Mouse (Mus musculus) megakaryocyte progenitor cell, adult 5-6 weeks (primary cell): ENCODE results near the gene Gm16867. TPM values are rescaled to one million over a fixed set of nuclear protein-coding genes. Genes with fewer than 3 reads are reported as not detected.
"Not testable (repeated sequence)": the region's sequence is repeated elsewhere in the genome, so short reads cannot be mapped to it uniquely, and the experiment has no call there.

Experiments
- ATAC-seq: replicated peaks from 2 replicates; pipeline ENCODE4 v1.8.0; 2016; ENCODE audit warnings: mild to moderate bottlenecking, moderate TSS enrichment, inconsistent platforms; ENCODE audit not compliant: poor library complexity
- total RNA-seq, 2 experiments: library from RNA; stranded (forward) in 1 of 2; stranded (reverse) in 1 of 2; fragments of 157-497, 149-512 nt in 1 of 2; fragments of 200-1000 nt in 1 of 2; gene quantifications; 2 replicates each; pipeline versions ENCODE4 v1.2.3 to v1.2.4; 2015 to 2017

The Gm16867 gene
- 5.6 and 7.4 TPM in 2 replicates for total RNA-seq (2015)
- total RNA-seq (2017) = 8.0 and 11.4 TPM in 2 replicates

DNA sequence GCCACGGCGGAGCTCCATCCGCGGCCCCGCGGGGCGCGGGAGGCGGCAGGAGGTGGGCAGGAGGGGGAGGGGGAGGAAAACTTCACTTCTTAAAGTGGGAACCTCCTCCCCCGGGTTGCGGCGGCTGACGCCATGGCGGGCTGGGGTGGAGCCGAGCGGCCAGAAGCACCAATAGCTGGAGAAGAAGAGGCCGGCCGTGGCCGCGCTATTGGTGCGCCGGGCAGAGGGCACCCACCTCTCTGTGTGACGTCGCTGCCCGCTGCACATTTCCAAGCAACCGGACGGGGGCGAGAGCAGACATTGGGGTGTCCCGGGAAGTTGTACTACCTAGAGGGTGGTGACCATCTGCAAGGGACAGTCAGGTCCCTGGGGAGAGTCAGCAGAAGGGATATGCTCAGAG, at the start of gene Gm16867:
Gene Gm16867, minus strand, starts transcription at position 189 of the 400 bp plus-strand sequence.
- peak; percentile 81 for ATAC-seq

DNA sequence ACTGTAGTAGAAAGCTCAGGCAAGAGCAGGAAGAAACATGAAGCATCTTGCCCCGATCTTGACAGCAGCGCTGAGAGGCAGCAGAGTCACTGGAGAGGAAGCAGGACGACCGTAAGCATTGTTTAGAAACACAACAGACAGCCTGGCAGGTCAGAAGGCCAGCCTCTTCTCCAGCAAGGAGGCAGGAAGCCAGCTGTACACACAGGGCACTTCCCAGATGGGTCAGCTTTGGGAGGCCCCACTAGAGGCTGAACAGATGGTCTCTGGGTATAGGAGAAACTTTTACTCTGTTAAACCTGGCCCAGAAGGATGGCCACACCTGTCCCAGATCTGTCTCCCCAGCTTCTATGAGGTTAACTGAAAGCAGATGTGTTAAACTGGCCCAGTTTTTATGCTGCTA, 44.1 kb upstream of the Gm16867 start:
- 0 out of 2 replicates have a peak, but pooled peaks have one; percentile 14 for ATAC-seq

DNA sequence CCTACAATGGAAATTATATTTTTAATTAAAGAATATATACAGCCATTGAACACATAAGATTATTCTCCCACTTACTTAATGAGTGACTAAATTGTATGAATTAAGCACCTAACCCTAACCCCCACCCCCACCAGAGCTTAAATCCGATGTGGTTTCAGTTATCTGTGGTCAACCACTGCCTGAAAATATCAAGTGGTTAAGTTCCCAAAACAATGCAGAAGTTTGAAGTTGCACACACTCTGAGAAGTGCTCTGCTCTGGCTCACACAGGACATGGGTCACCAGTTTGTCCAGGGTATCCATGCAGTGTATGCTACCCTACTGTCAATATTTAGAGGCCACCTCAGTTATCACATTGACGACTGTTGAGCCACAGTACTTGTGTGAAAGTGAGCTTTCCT, 41.9 kb upstream of the Gm16867 start:
- peak; percentile 36 for ATAC-seq

DNA sequence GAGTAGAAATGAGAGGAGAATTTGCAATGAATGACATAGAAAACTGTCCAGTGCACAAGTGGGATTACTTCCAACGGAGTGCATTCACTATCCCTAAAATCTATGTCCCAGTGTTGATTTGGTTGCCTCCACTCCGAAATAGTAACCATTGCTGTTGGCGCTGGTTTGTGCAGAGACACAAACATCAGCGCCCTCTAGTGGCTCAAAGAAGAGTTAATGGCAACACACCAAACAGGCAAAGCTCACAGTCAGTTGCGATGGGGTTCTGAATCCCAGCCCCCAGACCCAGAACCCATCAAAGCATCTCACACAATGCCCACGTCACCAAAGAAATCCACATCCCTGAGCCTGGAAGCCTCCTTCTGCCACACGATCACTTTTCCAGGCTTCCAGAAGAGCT, 40.9 kb upstream of the Gm16867 start:
- peak; percentile 33 for ATAC-seq

DNA sequence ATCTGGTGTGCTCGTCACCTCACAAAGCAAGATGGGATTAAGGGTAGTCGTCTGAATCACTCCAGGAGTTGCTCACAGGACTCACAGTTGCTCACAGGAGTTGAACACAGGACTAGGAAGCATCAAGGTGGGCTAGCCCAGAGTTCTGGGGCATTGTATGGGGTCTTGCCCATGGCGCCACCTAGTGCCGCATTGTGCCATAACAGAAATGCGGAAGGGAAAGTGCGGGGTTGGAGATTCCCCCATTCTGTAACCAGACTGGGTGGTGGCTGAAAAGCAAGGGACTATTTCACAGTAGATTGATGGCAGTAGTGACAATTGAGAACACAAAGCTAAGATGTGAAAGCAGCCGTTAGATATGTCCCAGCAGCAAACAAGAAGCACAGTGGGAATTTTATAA, 39.5 kb upstream of the Gm16867 start:
- peak; percentile 53 for ATAC-seq

DNA sequence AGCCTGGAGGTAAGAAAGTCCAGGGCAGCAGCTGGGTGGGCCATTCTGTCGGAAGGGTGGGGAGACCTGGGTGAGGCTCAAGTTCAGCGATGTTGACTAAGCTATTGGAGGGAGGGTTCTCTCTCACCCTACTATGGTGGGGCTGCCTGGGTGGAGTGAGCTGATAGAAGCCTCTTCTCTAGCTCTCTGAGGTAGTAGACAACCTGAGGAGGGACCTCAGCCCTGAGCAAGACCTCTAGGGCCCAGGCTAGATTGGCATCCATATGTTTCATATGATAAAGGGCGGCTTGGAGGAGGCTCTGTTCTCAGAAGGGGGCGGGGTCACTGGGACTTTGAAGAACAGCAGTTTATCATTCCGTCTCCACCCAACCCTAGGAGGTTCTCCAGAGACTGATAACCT, 37.0 kb upstream of the Gm16867 start:
- peak; percentile 65 for ATAC-seq

DNA sequence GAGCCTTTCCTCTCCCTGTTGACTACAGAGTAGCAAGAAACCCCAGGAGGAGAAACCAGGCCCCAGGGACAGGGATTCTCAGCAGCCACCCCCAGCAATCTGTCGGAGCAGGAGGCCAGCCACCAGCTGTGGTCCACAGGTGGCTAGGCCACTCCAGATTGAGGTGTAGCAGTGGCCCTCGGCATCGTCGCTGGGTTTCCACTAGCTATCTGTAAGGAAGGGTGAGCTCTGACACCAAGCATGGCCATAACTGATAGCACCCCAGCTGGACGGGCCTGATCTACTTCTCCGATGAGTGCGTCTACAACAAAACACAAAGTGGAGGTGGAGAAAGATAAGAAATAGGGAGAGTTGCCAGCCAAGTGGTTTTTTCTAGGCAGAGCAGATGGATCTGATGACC, 33.4 kb upstream of the Gm16867 start:
- peak; percentile 80 for ATAC-seq

DNA sequence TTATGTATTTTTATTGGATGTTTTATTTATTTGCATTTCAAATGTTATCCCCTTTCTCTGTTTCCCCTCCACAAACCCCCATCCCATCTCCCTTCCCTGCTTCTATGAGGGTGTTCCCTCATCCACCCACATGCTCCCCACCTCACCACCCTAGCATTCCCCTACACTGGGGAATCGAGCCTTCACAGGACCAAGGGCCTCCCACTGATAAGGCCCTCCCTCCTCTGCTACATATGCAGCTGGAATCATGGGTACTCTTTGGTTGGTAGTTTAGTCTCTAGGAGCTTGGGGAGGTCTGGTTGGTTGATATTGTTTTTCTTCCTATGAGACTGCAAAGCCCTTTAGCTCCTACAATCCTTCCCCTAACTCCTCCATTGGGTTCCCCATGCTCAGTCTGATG, 23.0 kb upstream of the Gm16867 start:
- not testable (repeated sequence) for ATAC-seq

DNA sequence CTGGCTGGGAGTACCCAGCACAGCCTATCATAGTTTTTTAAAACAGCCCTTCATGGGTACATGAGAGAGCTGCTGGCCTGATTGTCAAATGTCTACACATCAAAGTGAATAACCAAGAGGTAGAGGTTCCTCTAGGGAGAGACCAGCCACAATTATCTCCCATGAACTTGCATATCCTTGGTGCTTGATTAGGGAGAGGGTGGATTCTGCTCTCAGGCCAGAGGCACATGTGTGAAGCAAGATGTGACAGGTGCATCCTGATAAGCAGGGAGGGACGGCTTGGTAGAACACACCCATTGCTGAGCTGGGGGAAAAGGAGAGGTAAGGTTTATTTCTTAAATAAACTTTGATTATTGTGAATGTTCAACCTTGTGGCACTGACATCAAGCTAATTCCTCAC, 19.8 kb upstream of the Gm16867 start:
- ATAC-seq = peak; percentile 96

DNA sequence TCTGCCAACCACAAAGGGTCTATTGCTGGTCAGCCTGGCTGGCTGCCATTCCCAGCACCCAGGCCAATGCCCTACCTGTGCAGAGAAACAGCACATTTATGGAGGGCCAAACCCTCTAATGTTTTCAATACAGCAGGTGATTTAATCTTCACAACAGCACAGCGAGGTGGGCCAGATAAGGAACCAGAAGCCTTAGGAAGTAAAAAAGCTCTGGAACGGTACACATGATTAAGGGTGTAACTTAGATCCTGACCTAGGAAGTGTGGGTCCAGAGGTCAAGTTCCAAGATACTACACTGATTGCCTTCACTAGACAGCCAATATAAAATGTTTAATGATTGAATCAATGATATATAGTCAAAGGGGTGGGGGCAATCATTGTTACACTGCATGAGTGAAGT, 17.6 kb upstream of the Gm16867 start:
- not testable (repeated sequence) for ATAC-seq

DNA sequence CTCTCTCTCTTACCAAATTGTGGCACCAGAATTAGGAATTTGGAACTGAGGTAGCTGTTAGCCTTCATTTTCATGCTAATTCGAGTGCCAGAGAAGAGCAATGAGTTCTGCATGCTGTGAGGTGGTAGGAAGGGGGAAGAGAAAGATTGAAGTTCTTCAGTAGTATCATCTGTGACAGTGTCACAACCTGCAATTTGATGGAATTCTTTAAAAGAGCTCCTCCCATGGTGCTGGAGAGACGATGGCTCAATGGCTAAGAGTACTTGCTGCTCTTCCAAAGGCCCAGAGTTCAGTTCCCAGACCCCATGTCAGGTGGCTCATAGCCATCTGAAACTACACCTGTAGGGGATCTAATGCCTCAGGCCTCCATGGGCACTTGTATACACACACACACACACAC, 9.3 kb upstream of the Gm16867 start, which contains the start of gene Gm27179:
Gene Gm27179, minus strand, starts transcription at position 101 of the 400 bp plus-strand sequence.
- not testable (repeated sequence) for ATAC-seq

DNA sequence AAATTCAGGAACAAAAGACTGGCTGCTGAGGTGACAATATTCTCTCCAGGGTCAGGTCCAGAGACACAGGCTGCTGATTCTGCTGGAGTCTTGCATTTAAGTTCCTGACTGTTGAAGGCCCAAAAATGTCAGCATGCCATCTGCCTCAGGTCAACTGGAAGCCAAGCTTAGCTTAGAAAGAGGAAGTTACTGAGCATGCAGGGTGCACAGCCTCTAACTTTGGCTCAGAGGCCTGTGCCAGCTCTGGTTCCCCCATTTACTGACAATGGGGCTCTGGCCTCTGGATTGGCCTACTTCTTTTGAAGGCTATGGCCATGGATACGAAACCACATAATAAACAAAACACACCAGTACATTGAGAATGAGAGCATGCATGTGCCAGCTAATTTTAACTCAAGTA, 3.8 kb upstream of the Gm16867 start:
- ATAC-seq = peak; percentile 26

DNA sequence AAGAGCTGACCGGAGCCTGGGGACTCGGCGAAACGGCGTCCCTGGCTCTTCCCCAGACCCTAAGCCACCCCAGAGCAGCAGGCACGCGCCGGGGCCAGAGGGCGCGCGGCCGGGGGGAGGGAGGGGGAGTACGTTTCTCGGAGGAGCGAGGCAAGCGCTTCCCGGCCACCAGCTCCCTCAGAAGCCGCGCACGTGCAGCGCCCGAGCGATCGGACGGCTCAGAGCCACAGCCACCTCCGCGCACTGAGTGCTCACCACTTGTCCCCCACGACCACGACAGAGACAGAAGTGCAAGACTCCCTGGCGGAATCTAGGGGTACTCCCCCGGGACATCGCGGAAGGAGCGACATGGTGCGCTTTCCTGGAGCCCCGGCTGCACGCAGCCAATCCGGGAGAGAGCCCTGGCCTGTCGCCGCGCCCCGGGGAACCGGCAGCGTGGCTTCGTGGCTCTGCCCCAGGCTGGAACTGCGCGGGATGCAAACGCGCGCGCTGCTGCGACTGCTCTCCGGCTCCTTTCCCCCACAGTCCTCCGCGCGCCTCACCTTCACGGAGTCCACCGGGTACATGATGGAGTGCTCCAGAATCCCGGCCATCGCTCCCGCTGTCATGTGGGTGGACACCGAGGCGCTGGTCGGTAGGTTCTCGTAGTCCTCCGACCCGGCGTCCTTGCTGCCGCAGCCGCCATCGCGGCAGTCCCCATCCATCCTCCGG, 567 bp downstream of the Gm16867 start:
- ATAC-seq = peak; percentile 27

DNA sequence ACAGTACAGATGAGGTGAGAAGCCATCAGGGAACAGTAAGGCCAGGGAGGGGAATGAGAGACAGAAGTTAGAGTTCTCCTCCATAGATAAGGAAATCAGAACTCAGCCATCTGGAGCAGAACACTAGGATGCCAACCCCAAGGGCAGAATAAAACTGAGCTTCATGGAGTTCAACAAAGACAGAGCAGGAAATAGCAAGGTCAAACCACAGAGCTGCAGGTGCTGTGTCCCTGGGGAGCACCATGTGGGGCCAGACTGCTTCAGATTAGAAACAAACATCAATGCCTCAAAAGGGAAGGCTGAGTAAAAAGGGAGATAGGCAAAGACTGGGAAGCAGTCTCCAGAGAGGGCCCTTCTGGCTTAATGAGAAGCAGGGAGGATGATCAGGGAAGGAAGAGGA, 6.9 kb downstream of the Gm16867 start:
- ATAC-seq = not testable (repeated sequence)

DNA sequence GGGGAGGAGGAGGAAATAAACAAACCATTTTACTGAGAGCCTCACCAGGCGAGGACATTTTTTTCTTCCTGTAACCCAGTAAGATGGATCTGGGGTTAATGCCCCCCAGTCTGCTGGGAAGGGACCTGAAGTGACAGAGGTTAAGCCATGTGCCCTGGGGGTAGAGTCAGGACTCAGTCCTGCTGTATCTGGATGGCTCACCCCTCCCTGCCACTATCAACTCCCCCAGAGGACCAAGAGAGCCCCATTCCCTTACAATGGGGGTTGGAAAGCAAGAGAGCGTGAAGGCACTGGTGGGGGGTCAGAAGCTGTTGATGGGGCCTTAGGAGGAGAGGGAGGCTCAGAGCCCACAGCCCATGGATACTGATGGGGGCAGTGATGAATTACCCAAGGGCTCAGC, 8.2 kb downstream of the Gm16867 start:
- not testable (repeated sequence) for ATAC-seq

DNA sequence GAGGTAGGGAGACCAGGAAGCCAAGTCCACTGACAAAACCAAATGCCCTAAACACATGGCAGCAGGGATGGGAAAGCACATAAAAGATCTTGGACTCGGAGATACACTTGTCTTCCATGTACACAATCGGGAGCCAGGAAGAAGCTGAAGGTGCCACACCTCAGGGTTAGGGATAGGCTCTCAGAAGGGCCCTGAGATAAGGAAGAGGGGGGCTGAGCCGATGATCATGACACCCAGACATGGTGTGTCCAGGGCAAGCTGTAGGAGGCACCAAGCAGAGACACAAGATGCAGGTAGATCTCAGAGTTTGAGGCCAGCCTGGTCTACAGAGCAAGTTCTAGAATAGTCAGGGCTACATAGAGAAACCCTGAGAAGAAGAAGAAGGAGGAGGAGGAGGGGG, 8.6 kb downstream of the Gm16867 start:
- ATAC-seq = peak; percentile 54

DNA sequence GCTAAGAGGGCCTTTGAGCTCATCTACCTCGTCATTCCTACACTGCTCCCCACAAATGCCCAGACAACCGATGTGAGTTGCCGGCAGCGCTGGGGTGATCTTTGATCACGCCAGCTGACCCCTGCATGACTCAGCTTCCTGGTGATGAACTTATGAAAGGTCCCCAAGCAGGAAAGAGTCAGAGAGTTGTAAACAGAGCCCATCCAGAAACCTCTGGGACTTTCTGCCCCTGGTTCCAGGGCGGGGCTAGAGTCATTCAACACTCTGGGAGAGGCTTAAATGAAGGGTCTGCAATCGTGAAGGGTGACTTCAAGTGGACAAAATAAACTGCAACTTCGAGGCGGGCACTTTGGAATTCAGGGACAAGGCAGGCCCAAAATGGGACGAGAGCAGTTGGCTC, 15.2 kb downstream of the Gm16867 start:
- ATAC-seq = not testable (repeated sequence)

DNA sequence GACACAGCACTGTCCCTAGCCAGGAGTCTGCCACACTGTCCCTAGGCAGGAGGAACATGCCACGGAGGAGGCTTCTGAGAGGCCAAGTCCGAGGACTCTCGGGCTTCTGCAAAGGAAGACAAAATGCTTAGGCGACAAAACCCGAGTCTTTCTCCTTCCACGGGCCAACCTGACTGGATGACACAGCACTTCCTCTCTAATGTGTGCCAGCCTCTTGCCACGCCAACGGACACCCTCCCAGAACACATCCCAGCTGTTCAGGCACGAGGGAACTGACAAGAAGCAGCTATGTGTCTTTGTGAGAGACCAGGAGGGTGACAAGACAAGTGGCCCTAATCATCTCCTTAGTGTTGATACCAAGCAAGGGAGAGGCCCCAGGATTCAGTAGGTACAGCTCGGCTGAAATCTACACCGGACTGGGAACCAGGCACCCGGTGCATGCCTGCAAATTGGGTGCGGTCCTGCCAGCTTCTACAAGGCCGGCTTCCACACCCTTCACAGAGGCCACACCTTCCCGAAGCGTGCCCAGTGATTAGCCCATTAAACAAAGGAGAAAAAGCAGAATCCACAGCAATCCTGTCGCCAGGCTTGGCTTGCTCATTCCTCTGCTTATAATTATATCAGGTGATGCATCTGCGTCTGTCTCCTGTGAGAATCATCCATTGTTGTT, 17.6 kb downstream of the Gm16867 start:
- ATAC-seq = peak; percentile 90

DNA sequence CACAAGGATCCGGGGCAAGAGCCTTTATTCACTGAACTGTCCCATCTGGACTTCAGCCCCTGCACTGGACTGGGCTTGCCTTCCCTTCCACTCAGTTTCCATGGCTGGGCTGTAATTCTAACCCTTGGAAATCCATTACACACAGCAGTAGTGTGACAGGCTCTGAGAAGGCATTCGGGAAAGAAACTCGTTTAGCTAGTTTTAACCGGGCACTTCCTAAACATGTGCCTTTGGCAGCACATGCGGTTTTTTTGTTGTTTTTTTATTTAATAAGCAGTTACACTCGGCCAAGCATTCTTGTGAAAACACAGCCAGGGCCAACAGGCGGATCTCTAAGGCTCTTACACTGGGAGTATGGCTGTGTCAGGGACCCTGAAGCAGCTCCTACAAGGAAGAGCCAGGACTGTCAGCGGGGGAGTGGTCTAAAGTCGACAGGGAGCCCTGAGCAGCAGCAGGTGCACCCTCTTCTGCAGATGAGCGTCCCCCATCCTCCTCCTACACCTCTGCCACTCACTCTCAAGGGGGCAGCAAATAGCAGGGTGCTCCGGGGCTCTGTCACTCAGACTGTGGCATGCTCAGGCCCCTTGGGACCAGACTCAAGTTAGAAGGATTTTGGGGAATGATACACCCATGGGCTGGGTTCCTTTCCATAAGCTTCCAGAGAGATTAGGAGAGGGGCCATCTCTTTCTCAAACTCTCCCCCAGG, 29.1 kb downstream of the Gm16867 start:
- peak; percentile 43; the same call in 1 of the 2 replicates for ATAC-seq

DNA sequence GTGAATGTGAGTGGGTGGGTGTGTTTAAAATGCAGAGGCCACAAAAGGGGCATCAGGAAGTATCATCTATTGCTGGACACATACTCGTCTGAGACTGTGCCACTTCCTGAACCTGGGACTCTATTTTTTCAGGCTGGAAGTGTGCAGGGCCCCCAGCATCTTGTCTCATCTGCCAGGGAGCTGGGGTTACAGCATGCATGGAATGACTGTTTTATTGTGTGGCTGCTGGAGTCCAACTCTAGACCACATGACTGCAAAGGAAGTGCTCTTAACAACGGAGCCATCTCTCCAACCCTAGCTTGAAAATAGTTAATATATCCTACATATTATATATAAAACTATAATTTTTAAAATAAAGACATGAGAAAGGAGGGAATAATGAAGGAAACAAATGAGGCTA, 29.8 kb downstream of the Gm16867 start:
- ATAC-seq = not testable (repeated sequence)

DNA sequence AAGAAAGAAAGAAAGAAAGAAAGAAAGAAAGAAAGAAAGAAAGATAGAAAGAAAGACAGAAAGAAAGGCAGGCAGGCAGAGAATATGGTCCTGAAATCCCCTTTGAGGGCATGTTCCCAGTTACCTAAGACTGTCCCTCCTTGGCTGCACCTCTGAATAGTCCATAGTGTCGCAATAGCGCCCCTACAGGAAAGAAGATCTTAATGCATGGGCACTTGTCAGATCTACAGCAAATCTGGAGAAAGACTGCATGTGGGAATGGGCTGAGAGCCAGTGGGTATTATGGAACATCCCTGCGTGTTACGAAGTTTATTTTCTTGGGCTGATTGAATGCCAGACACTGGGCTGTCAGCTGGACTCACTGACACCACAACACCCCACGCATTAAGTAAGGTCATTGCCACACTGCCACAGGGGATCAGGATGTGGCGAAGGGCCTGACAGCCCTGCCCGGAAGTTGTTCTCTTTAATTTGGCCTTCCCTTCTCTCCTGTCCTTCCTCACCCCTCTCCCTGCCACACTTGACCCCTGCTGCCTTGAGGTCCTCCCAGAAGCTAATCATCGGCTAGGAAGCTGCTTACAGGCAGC, 32.9 kb downstream of the Gm16867 start:
- ATAC-seq = peak; percentile 78
